Mouse (Mus musculus) gastrocnemius, adult 8-10 months (tissue): Measurements from ENCODE around the gene Olfr467. TPM values are rescaled to one million over a fixed set of nuclear protein-coding genes. Genes with fewer than 3 reads are reported as not detected.
"Not testable (repeated sequence)": the region's sequence is repeated elsewhere in the genome, so short reads cannot be mapped to it uniquely, and the experiment has no call there.

ENCODE experiments used
- DNase-seq, 2 experiments: peaks; one replicate each; pipeline ENCODE4 v3.0.0; 2022; ENCODE audit warnings: low spot score in 2 of 2
- total RNA-seq, 4 experiments: library from RNA; stranded (reverse); gene quantifications; 2 replicates each; pipeline ENCODE4 v1.2.4; 2022

Gene Olfr467
- not detected for total RNA-seq

- no peak for DNase-seq
Observed at GRCm38 (mm10) chr7:107811963-107812362, at the start of gene Olfr467. TSS of gene Olfr467 (plus strand) at chr7:107812263.

- DNase-seq: no peak
Observed at GRCm38 (mm10) chr7:107770812-107771211, 41.3 kb upstream of the Olfr467 start.

GRCm38 (mm10) chr7:107778216-107778615, 33.8 kb upstream of the Olfr467 start:
- DNase-seq: no peak

GRCm38 (mm10) chr7:107779611-107780010, 32.5 kb upstream of the Olfr467 start:
- no peak for DNase-seq

- DNase-seq: no peak
Observed at GRCm38 (mm10) chr7:107787977-107788620, 24.0 kb upstream of the Olfr467 start.

- no peak for DNase-seq
Observed at GRCm38 (mm10) chr7:107796500-107796899, 15.6 kb upstream of the Olfr467 start.

- DNase-seq: no peak
Observed at GRCm38 (mm10) chr7:107801108-107801507, 11.0 kb upstream of the Olfr467 start, which contains the start of gene Ovch2. TSS of gene Ovch2 (minus strand) at chr7:107801208.

- no peak for DNase-seq
Observed at GRCm38 (mm10) chr7:107802138-107802537, 9.9 kb upstream of the Olfr467 start.

- no peak for DNase-seq
Observed at GRCm38 (mm10) chr7:107819442-107819841, 7.4 kb downstream of the Olfr467 start.

- not testable (repeated sequence) for DNase-seq
Observed at GRCm38 (mm10) chr7:107823867-107824266, 11.8 kb downstream of the Olfr467 start.

- DNase-seq: not testable (repeated sequence)
Observed at GRCm38 (mm10) chr7:107825441-107825840, 13.4 kb downstream of the Olfr467 start, which contains the start of gene Olfr469. TSS of gene Olfr469 (minus strand) at chr7:107825541.

- no peak for DNase-seq
Observed at GRCm38 (mm10) chr7:107841719-107842118, 29.7 kb downstream of the Olfr467 start.

GRCm38 (mm10) chr7:107847390-107847789, 35.3 kb downstream of the Olfr467 start, which contains the start of gene Olfr470:
TSS of gene Olfr470 (minus strand) at chr7:107847490.
- DNase-seq: not testable (repeated sequence)

Other genes with a start within 250 kb of the Olfr467 start
- gene Olfml1, start 244.8 kb upstream of the Olfr467 start, total RNA-seq: 1 to 10 TPM in 3 of 4 experiments, under 1 TPM in 1; 0.60 to 2.0 (median 1.6) TPM
- gene Ppfibp2, start 217.1 kb upstream of the Olfr467 start, total RNA-seq: 10 to 100 TPM; 10.6 to 13.0 (median 12.0) TPM
- gene 5330417H12Rik, start 187.1 kb upstream of the Olfr467 start, total RNA-seq: not detected
- under 1 TPM in 2 of 4 experiments, not detected in 2; 0.25 to 0.36 TPM for gene Cyb5r2, start 54.2 kb upstream of the Olfr467 start, total RNA-seq
- gene Ovch2, start 11.1 kb upstream of the Olfr467 start, total RNA-seq: not detected
- gene Olfr469, start 13.3 kb downstream of the Olfr467 start, total RNA-seq: not detected
- gene Olfr470, start 35.2 kb downstream of the Olfr467 start, total RNA-seq: not detected
- not detected for gene Olfr472, start 85.6 kb downstream of the Olfr467 start, total RNA-seq
- not detected for gene Olfr473, start 118.2 kb downstream of the Olfr467 start, total RNA-seq
- not detected for gene Olfr474, start 142.4 kb downstream of the Olfr467 start, total RNA-seq
- not detected for gene Olfr476, start 152.5 kb downstream of the Olfr467 start, total RNA-seq
- not detected for gene Olfr477, start 174.4 kb downstream of the Olfr467 start, total RNA-seq
- not detected for gene Olfr478, start 221.7 kb downstream of the Olfr467 start, total RNA-seq
- not detected for gene Olfr479, start 238.4 kb downstream of the Olfr467 start, total RNA-seq